Mouse (Mus musculus) limb, embryonic 12.5 days (tissue): ENCODE measurements at regions not wholly inside any gene's neighbourhood (a gene's known extent, or its start where the extent isn't known, plus 50 kb on each side); places are given as distances from the start of the nearest gene placed in this dataset.
"Not testable (repeated sequence)": the region's sequence is repeated elsewhere in the genome, so short reads cannot be mapped to it uniquely, and the experiment has no call there.

ENCODE experiments used
- ATAC-seq: fragments of 200-750 bp; cut with Nextera tagmentation; 2 replicates; pipeline ENCODE4 v1.8.0; 2017; ENCODE audit warnings: low read depth, moderate TSS enrichment; ENCODE audit not compliant: insufficient number of reproducible peaks, insufficient read depth, low FRiP score, low TSS enrichment
- H3K27ac ChIP-seq: fragments of 300-500 bp; sonication (generic); 2 replicates; pipeline ENCODE4 v1.5.1; 2016; ENCODE audit warnings: mild to moderate bottlenecking, moderate library complexity
- H3K27me3 ChIP-seq: fragments of 300-500 bp; sonication (generic); 2 replicates; pipeline ENCODE4 v1.6.1; 2016; ENCODE audit warnings: mild to moderate bottlenecking, moderate library complexity
- H3K36me3 ChIP-seq: fragments of 300-500 bp; sonication (generic); 2 replicates; pipeline ENCODE4 v1.6.1; 2016; ENCODE audit warnings: mild to moderate bottlenecking, moderate library complexity
- H3K4me1 ChIP-seq: fragments of 300-500 bp; sonication (generic); replicated peaks from 2 replicates; pipeline ENCODE4 v1.6.1; 2016
- H3K4me2 ChIP-seq: fragments of 300-500 bp; sonication (generic); 2 replicates; pipeline ENCODE4 v1.6.1; 2016; ENCODE audit warnings: mild to moderate bottlenecking, moderate library complexity
- H3K4me3 ChIP-seq: fragments of 300-500 bp; sonication (generic); replicated peaks from 2 replicates; pipeline ENCODE4 v1.5.1; 2016; ENCODE audit warnings: mild to moderate bottlenecking
- H3K9ac ChIP-seq: fragments of 300-500 bp; sonication (generic); replicated peaks from 2 replicates; pipeline ENCODE4 v1.6.1; 2016; ENCODE audit warnings: mild to moderate bottlenecking, moderate library complexity
- H3K9me3 ChIP-seq: fragments of 300-500 bp; sonication (generic); 2 replicates; pipeline ENCODE4 v1.6.1; 2016; ENCODE audit warnings: mild to moderate bottlenecking, moderate library complexity
- WGBS: fragments of 180-500 bp; shearing (Covaris S2); methylation state at CpG from one replicate; pipeline ENCODE4 v1.1.7; 2016; 5-methylcytosine and 5-hydroxymethylcytosine counted together

GRCm38 (mm10) chr6:31898609-31899008, 151.4 kb upstream of the 1700012A03Rik start:
- ATAC-seq: no peak
- no peak overlapping the region for H3K27ac ChIP-seq
- WGBS: 55% methylated on average over 4 of the region's 4 CpGs
- H3K9ac ChIP-seq: no peak overlapping the region
- no peak overlapping the region for H3K4me3 ChIP-seq
- H3K4me1 ChIP-seq: no peaks in the 10 kb centered on the region
- H3K9me3 ChIP-seq: no peaks in the 10 kb centered on the region
- no peak overlapping the region for H3K4me2 ChIP-seq
- H3K36me3 ChIP-seq: no peaks in the 10 kb centered on the region
- no peaks in the 10 kb centered on the region for H3K27me3 ChIP-seq

DNA sequence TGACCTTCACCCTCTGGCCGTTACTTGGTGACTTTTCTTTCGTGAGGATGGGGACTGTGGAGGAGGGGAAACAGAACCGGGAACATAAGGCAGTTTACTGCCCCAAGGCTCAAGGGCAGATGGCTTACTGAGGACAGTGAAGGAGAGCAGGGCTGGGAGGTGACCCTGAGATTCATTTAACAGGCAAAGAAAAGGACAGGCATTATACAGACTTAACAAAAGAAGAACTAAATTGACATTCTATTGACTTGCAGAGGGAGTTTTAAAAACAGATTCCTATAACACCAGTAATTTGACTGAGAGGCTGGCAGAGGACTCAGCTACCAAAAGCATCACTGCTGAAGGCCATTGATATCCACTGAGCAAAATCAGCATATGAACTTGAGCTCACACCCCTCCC, 153.0 kb upstream of the 1700012A03Rik start:
- Histone ChIP-seq H3K4me3 (no peak overlapping the region), H3K9ac (no peak overlapping the region), H3K4me2 (no peak overlapping the region), H3K27me3 (no peaks in the 10 kb centered on the region), H3K36me3 (no peaks in the 10 kb centered on the region), H3K27ac (no peak overlapping the region), H3K4me1 (no peaks in the 10 kb centered on the region), H3K9me3 (no peaks in the 10 kb centered on the region)
- no peak for ATAC-seq
- WGBS: 65% methylated on average over 3 of the region's 3 CpGs

DNA sequence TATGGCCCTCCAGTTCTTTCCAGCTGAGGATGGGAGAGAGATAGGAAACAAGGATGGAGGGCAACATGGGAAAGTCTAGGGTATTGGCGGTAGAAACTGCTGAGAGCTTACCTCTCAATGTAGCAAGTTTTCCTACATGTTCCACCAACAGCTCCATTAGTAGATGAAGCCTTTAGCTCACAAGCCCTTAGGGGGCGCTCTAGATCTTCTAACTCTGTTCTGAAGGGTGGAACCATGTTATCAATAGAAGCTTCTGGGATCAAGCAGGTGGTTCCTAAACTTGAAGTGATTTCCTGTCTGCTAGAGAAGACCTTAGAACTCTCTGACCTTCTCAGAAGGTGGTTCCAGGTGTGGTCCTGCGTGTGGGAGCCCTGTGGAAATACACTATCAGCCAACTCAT, 154.2 kb upstream of the 1700012A03Rik start:
- no peak for ATAC-seq
- Histone ChIP-seq H3K9ac (no peak overlapping the region), H3K9me3 (no peaks in the 10 kb centered on the region), H3K4me2 (no peak overlapping the region), H3K36me3 (no peaks in the 10 kb centered on the region), H3K4me1 (no peaks in the 10 kb centered on the region), H3K27ac (no peak overlapping the region), H3K4me3 (no peak overlapping the region), H3K27me3 (no peaks in the 10 kb centered on the region)
- 66% methylated on average over 3 of the region's 3 CpGs for WGBS

GRCm38 (mm10) chr6:31886931-31887330, 163.1 kb upstream of the 1700012A03Rik start:
- Histone ChIP-seq H3K9me3 (no peaks in the 10 kb centered on the region), H3K27ac (no peak overlapping the region), H3K4me2 (no peak overlapping the region), H3K27me3 (no peaks in the 10 kb centered on the region), H3K36me3 (no peaks in the 10 kb centered on the region), H3K4me1 (no peaks in the 10 kb centered on the region), H3K4me3 (no peak overlapping the region), H3K9ac (no peak overlapping the region)
- 5% methylated on average over 4 of the region's 4 CpGs for WGBS
- no peak for ATAC-seq

- not testable (repeated sequence) for H3K9ac ChIP-seq, H3K4me2 ChIP-seq, H3K27me3 ChIP-seq, H3K9me3 ChIP-seq, H3K4me1 ChIP-seq, H3K4me3 ChIP-seq, H3K36me3 ChIP-seq, ATAC-seq, H3K27ac ChIP-seq
- WGBS: 30% methylated on average over 1 of the region's 1 CpGs
Observed at GRCm38 (mm10) chr6:31885196-31885595, 164.8 kb upstream of the 1700012A03Rik start.

GRCm38 (mm10) chr6:31883726-31884125, 166.3 kb upstream of the 1700012A03Rik start:
- no peak overlapping the region for H3K27ac ChIP-seq
- no peaks in the 10 kb centered on the region for H3K4me1 ChIP-seq
- no peak overlapping the region for H3K4me2 ChIP-seq
- no peak overlapping the region for H3K9ac ChIP-seq
- 5% methylated on average over 2 of the region's 2 CpGs for WGBS
- no peak overlapping the region for H3K4me3 ChIP-seq
- H3K9me3 ChIP-seq: no peaks in the 10 kb centered on the region
- ATAC-seq: no peak
- no peaks in the 10 kb centered on the region for H3K27me3 ChIP-seq
- H3K36me3 ChIP-seq: no peaks in the 10 kb centered on the region

- 92% methylated on average over 6 of the region's 6 CpGs for WGBS
- H3K36me3 ChIP-seq: no peaks in the 10 kb centered on the region
- no peak overlapping the region for H3K4me2 ChIP-seq
- no peak overlapping the region for H3K9ac ChIP-seq
- H3K4me1 ChIP-seq: no peaks in the 10 kb centered on the region
- H3K27me3 ChIP-seq: no peaks in the 10 kb centered on the region
- H3K4me3 ChIP-seq: no peak overlapping the region
- ATAC-seq: no peak
- no peak overlapping the region for H3K27ac ChIP-seq
- no peaks in the 10 kb centered on the region for H3K9me3 ChIP-seq
Observed at GRCm38 (mm10) chr6:31874616-31875015, 175.4 kb upstream of the 1700012A03Rik start.

GRCm38 (mm10) chr6:31873911-31874310, 176.1 kb upstream of the 1700012A03Rik start:
- H3K36me3 ChIP-seq: no peaks in the 10 kb centered on the region
- H3K4me3 ChIP-seq: no peak overlapping the region
- H3K4me2 ChIP-seq: no peak overlapping the region
- H3K9ac ChIP-seq: no peak overlapping the region
- no peaks in the 10 kb centered on the region for H3K9me3 ChIP-seq
- H3K4me1 ChIP-seq: no peaks in the 10 kb centered on the region
- WGBS: 55% methylated on average over 1 of the region's 1 CpGs
- ATAC-seq: no peak
- no peak overlapping the region for H3K27ac ChIP-seq
- no peaks in the 10 kb centered on the region for H3K27me3 ChIP-seq

GRCm38 (mm10) chr6:31871766-31872165, 178.3 kb upstream of the 1700012A03Rik start:
- 93% methylated on average over 3 of the region's 3 CpGs for WGBS
- H3K9me3 ChIP-seq: no peaks in the 10 kb centered on the region
- no peaks in the 10 kb centered on the region for H3K36me3 ChIP-seq
- H3K4me3 ChIP-seq: no peak overlapping the region
- H3K4me1 ChIP-seq: no peaks in the 10 kb centered on the region
- H3K27ac ChIP-seq: no peak overlapping the region
- no peak overlapping the region for H3K9ac ChIP-seq
- H3K27me3 ChIP-seq: no peaks in the 10 kb centered on the region
- ATAC-seq: no peak
- no peak overlapping the region for H3K4me2 ChIP-seq

GRCm38 (mm10) chr6:31861996-31862395, 188.1 kb upstream of the 1700012A03Rik start:
- Histone ChIP-seq H3K9me3 (no peaks in the 10 kb centered on the region), H3K4me1 (no peaks in the 10 kb centered on the region), H3K4me2 (no peak overlapping the region), H3K36me3 (no peaks in the 10 kb centered on the region), H3K4me3 (no peak overlapping the region), H3K27me3 (no peaks in the 10 kb centered on the region), H3K9ac (no peak overlapping the region), H3K27ac (no peak overlapping the region)
- no peak for ATAC-seq
- WGBS: 38% methylated on average over 7 of the region's 7 CpGs

GRCm38 (mm10) chr6:31859621-31860020, 190.4 kb upstream of the 1700012A03Rik start:
- Histone ChIP-seq H3K27me3 (no peaks in the 10 kb centered on the region), H3K27ac (no peak overlapping the region), H3K36me3 (no peaks in the 10 kb centered on the region), H3K9me3 (no peaks in the 10 kb centered on the region), H3K4me1 (no peaks in the 10 kb centered on the region), H3K4me2 (no peak overlapping the region), H3K4me3 (no peak overlapping the region), H3K9ac (no peak overlapping the region)
- ATAC-seq: no peak; the same call in 1 of the 2 replicates
- 86% methylated on average over 3 of the region's 3 CpGs for WGBS

DNA sequence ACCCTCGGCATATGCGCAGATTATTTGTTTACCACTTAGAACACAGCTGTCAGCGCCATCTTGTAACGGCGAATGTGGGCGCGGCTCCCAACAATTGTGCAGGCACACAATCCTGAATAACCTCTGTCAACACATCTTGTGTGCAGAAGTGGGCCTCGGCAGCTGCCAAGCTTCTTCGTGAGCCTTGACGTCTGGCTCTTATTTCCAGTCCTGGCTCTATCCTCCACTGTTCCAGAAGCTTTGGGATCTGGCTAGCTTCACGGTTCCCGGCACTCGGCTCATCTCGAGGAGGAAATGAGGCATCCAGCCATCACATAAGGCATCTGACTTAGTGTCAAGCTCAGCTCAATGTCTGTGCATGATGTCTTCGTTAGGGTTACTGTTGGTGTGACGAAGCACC, 195.8 kb upstream of the 1700012A03Rik start:
- no peaks in the 10 kb centered on the region for H3K36me3 ChIP-seq
- H3K4me1 ChIP-seq: no peaks in the 10 kb centered on the region
- no peak overlapping the region for H3K4me2 ChIP-seq
- H3K4me3 ChIP-seq: no peak overlapping the region
- no peak overlapping the region for H3K27ac ChIP-seq
- H3K27me3 ChIP-seq: no peaks in the 10 kb centered on the region
- H3K9ac ChIP-seq: no peak overlapping the region
- ATAC-seq: no peak
- WGBS: 97% methylated on average over 15 of the region's 16 CpGs
- H3K9me3 ChIP-seq: no peaks in the 10 kb centered on the region
